Mouse (Mus musculus) E14TG2a.4 (cell line): ENCODE measurements around the gene Crtc2.

Experiments
- CTCF ChIP-seq: conservative IDR thresholded peaks from 2 replicates; pipeline ENCODE4 v1.5.1; 2014; ENCODE audit warnings: low read length
- NANOG ChIP-seq: IDR thresholded peaks from 2 replicates; pipeline ENCODE4 v1.6.1; 2014; ENCODE audit warnings: borderline replicate concordance, low read length, mixed read lengths

DNA sequence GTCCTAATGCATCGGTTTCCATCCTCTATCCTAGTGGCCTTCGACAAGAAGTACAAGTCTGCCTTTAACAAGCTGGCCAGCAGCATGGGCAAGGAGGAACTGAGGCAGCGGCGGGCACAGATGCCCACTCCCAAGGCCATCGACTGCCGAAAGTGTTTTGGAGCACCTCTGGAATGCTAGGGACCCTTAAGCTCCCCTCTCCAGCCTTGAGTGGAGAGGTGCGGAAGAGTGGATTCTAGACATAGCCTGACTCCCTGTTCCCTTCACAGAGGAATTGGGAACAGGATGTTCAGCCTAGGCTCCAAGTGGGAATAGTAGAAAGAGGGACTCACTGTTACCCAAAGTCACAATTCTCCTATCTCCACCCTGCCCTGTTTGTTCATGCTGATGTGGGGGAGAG lies 25.8 kb downstream of the Crtc2 start:
- no peak for TF ChIP-seq CTCF
- TF ChIP-seq NANOG = no peak
